27 mouse cellular contexts compared by ENCODE assay signal in genomic region chr8:85854220-85855123, GRCm38 (mm10). TPM values are rescaled to one million over a fixed set of nuclear protein-coding genes. Genes with fewer than 3 reads are reported as not detected.
DNase-seq lines count a peak whose midpoint lies in the region; ATAC-seq and TF ChIP-seq lines count a peak whose summit lies in the region.
"Had no signal": no experiment of that assay in that cellular context is flagged by ENCODE, and none has a peak within 500 bp of the region (broad histone marks: within the 10 kb centered on the region; RNA-seq: fewer than 3 reads in every experiment).

No protein-coding gene starts in this region.

- ATAC-seq in liver, embryonic 12.5 days = peak; percentile 68; the same call in 1 of the 2 replicates
- ATAC-seq in megakaryocyte, adult 5-6 weeks (ENCODE audit: poor library complexity, severe bottlenecking) = peak; percentile 33; the same call in 1 of the 2 replicates
- ATAC-seq: forebrain, embryonic 16.5 days had no signal

- peaks cover 18% of the 10 kb centered on the region for H3K36me3 ChIP-seq in liver, embryonic 12.5 days
- no peaks in the 10 kb centered on the region for H3K36me3 ChIP-seq in ES-Bruce4 (ENCODE audit: control insufficient read depth, insufficient read depth, low read length, poor library complexity, severe bottlenecking)
- H3K36me3 ChIP-seq: hindbrain, embryonic 12.5 days; limb, embryonic 15.5 days; neural tube, embryonic 15.5 days had no signal

- no peak for TF ChIP-seq EP300 in ES-Bruce4 (IDR thresholded peaks at IDR 0.05; ENCODE audit: insufficient read depth, low read depth, low read length)

- H3K9ac ChIP-seq in liver, embryonic 12.5 days = no peak overlapping the region
- 0 out of 2 replicates have a peak overlapping the region, but pooled peaks have one; percentile 15 for H3K9ac ChIP-seq in ES-Bruce4 (ENCODE audit: low read depth, poor library complexity, severe bottlenecking)
- H3K9ac ChIP-seq: heart, embryonic 12.5 days; hindbrain, embryonic 12.5 days; limb, embryonic 15.5 days; neural tube, embryonic 15.5 days had no signal

- WGBS in liver, embryonic 12.5 days (ENCODE audit: insufficient replicate concordance) = 85% methylated on average over 19 of the region's 19 CpGs

- H3K27me3 ChIP-seq in liver, embryonic 12.5 days (replicated peaks) = no peaks in the 10 kb centered on the region
- no peaks in the 10 kb centered on the region for H3K27me3 ChIP-seq in ES-Bruce4 (ENCODE audit: control insufficient read depth, insufficient read depth, low read length, poor library complexity, severe bottlenecking)
- H3K27me3 ChIP-seq: heart, embryonic 12.5 days; hindbrain, embryonic 12.5 days; limb, embryonic 15.5 days; neural tube, embryonic 15.5 days had no signal

- no peak for TF ChIP-seq CTCF in ES-Bruce4 (IDR thresholded peaks at IDR 0.05; ENCODE audit: low read depth, low read length)

- H3K4me2 ChIP-seq in liver, embryonic 12.5 days = no peak overlapping the region
- H3K4me2 ChIP-seq: heart, embryonic 12.5 days; hindbrain, embryonic 12.5 days; limb, embryonic 15.5 days; midbrain, embryonic 11.5 days; neural tube, embryonic 15.5 days had no signal

- DNase-seq in liver (no peak), R1 (ENCODE audit: low read depth, low spot score) (peak; percentile 76)
- DNase-seq in layer of hippocampus, adult 9-10 months (ENCODE audit: low spot score) = no peak
- no peak for DNase-seq in adrenal gland, adult 18-20 months (ENCODE audit: low spot score in 2 of 2)
- DNase-seq in natural killer cell, adult 2 months (ENCODE audit: low spot score in 2 of 2) = no peak
- DNase-seq: adrenal gland, postnatal 25 days; cerebellum, adult 9-10 months; gastrocnemius, postnatal 14 days; heart, adult 18-20 months; kidney, adult 11 months; kidney, postnatal 14 days; layer of hippocampus, adult 9-11 months; left cerebral cortex, postnatal 4 days; right cerebral cortex, adult 18-20 months; right cerebral cortex, postnatal 4 days; thymus, postnatal 14 days had no signal

- no peaks in the 10 kb centered on the region for H3K9me3 ChIP-seq in liver, embryonic 12.5 days (replicated peaks)
- no peaks in the 10 kb centered on the region for H3K9me3 ChIP-seq in ES-Bruce4 (replicated peaks; ENCODE audit: control insufficient read depth, insufficient read depth, low read length, poor library complexity, severe bottlenecking)
- H3K9me3 ChIP-seq: embryonic facial prominence, embryonic 10.5 days; heart, embryonic 12.5 days; hindbrain, embryonic 12.5 days; limb, embryonic 15.5 days; neural tube, embryonic 15.5 days had no signal

- peaks cover 20% of the 10 kb centered on the region for H3K4me1 ChIP-seq in liver, embryonic 12.5 days
- H3K4me1 ChIP-seq in ES-Bruce4 (ENCODE audit: control insufficient read depth, insufficient read depth, low read length) = no peaks in the 10 kb centered on the region
- H3K4me1 ChIP-seq: embryonic facial prominence, embryonic 10.5 days; heart, embryonic 12.5 days; hindbrain, embryonic 12.5 days; limb, embryonic 15.5 days; neural tube, embryonic 15.5 days had no signal

- H3K27ac ChIP-seq in liver, embryonic 12.5 days = no peak overlapping the region
- no peak overlapping the region for H3K27ac ChIP-seq in ES-Bruce4 (ENCODE audit: insufficient read depth, low read length)
- H3K27ac ChIP-seq: embryonic facial prominence, embryonic 10.5 days; hindbrain, embryonic 12.5 days; limb, embryonic 15.5 days; macrophage; neural tube, embryonic 15.5 days had no signal

- no peak for TF ChIP-seq POLR2A in ES-Bruce4 (IDR thresholded peaks at IDR 0.05; ENCODE audit: insufficient read depth, low read length)

- no peak overlapping the region for H3K4me3 ChIP-seq in liver, embryonic 12.5 days
- peak overlapping the region; percentile 52 for H3K4me3 ChIP-seq in ES-Bruce4 (ENCODE audit: low read depth, low read length)
- H3K4me3 ChIP-seq: embryonic facial prominence, embryonic 10.5 days; heart, embryonic 12.5 days; hindbrain, embryonic 12.5 days; limb, embryonic 15.5 days; neural tube, embryonic 15.5 days had no signal

RNA-seq across cellular contexts. Expression of gene Phkb, which starts 13.7 kb away (rescaled TPM):
- polyA plus RNA-seq in liver, embryonic 12.5 days (2016; fragmentation: Nextera tagmentation; extraction: Ambion mirVana) = 19.4 TPM in 2 replicates
- 24.7 and 31.7 TPM in 2 replicates for polyA plus RNA-seq in ES-Bruce4 (2011; ENCODE audit: insufficient read depth, insufficient read length, low read depth, missing spikeins)
- 26.1 and 38.3 TPM in 2 replicates for total RNA-seq in megakaryocyte, adult 5-6 weeks (2015)
- 13.5 and 19.1 TPM in 2 replicates for total RNA-seq in megakaryocyte, adult 5-6 weeks (2017)
- total RNA-seq in adrenal gland, adult 18-20 months (2021) = 10 to 100 TPM; 60.3 to 66.4 TPM

RNA-seq across cellular contexts. Expression of gene Itfg1, which starts 13.8 kb away (rescaled TPM):
- polyA plus RNA-seq in liver, embryonic 12.5 days (2016; fragmentation: Nextera tagmentation; extraction: Ambion mirVana) = 32.3 and 34.1 TPM in 2 replicates
- 38.8 and 42.8 TPM in 2 replicates for polyA plus RNA-seq in ES-Bruce4 (2011; ENCODE audit: insufficient read depth, insufficient read length, low read depth, missing spikeins)
- 43.0 and 50.6 TPM in 2 replicates for total RNA-seq in megakaryocyte, adult 5-6 weeks (2015)
- total RNA-seq in megakaryocyte, adult 5-6 weeks (2017) = 32.5 and 36.2 TPM in 2 replicates
- 10 to 100 TPM; 66.7 to 76.4 TPM for total RNA-seq in adrenal gland, adult 18-20 months (2021)
